Mouse (Mus musculus) heart, adult 2 months (tissue): ENCODE data around the gene Rnf220. TPM values are rescaled to one million over a fixed set of nuclear protein-coding genes. Genes with fewer than 3 reads are reported as not detected.
A peak's percentile ranks its signal among the peaks of the same experiment; 100 is the strongest.

ENCODE experiments used
- DNase-seq, 2 experiments: peaks; one replicate each; pipeline ENCODE4 v3.0.0; 2021
- H3K27ac ChIP-seq: fragments of 200-600 bp; 2 replicates; pipeline ENCODE4 v1.8.1; 2022
- H3K27me3 ChIP-seq: fragments of 200-500 bp; 2 replicates; pipeline ENCODE4 v1.6.1; 2012; ENCODE audit warnings: mild to moderate bottlenecking, low read length, inconsistent platforms, mixed read lengths; ENCODE audit not compliant: control insufficient read depth, insufficient read depth
- H3K36me3 ChIP-seq: fragments of 200-500 bp; 2 replicates; pipeline ENCODE4 v1.6.1; 2012; ENCODE audit warnings: low read length, inconsistent platforms; ENCODE audit not compliant: control insufficient read depth, insufficient read depth
- H3K4me1 ChIP-seq: fragments of 200-500 bp; 2 replicates; pipeline ENCODE4 v1.6.1; 2011; ENCODE audit warnings: low read length; ENCODE audit not compliant: control insufficient read depth, insufficient read depth
- H3K4me3 ChIP-seq: fragments of 200-600 bp; 2 replicates; pipeline ENCODE4 v1.8.1; 2022
- H3K79me2 ChIP-seq: fragments of 200-500 bp; replicated peaks from 2 replicates; pipeline ENCODE4 v1.6.1; 2012; ENCODE audit warnings: mild to moderate bottlenecking, inconsistent platforms, low read length, moderate library complexity, mixed read lengths; ENCODE audit not compliant: control insufficient read depth, insufficient read depth
- H3K9ac ChIP-seq: fragments of 200-500 bp; 2 replicates; pipeline ENCODE4 v1.6.1; 2012; ENCODE audit warnings: low read depth, mild to moderate bottlenecking, control low read depth, inconsistent platforms, low read length, mixed read lengths
- CTCF ChIP-seq: fragments of 200-600 bp; IDR thresholded peaks from 2 replicates; pipeline ENCODE4 v1.8.1; 2022; ENCODE audit warnings: antibody characterized with exemption, mild to moderate bottlenecking, moderate library complexity
- EP300 ChIP-seq: fragments of 200-500 bp; IDR thresholded peaks from 2 replicates; pipeline ENCODE4 v1.6.1; 2011; ENCODE audit warnings: low read depth, low read length, control low read depth; ENCODE audit not compliant: insufficient read depth
- POLR2A ChIP-seq: fragments of 200-500 bp; IDR thresholded peaks from 2 replicates; pipeline ENCODE4 v1.6.1; 2011; ENCODE audit warnings: mild to moderate bottlenecking, low read depth, low read length, control low read depth; ENCODE audit not compliant: insufficient read depth
- WGBS: fragments of 180-500 bp; shearing (Covaris S2); methylation state at CpG from one replicate; pipeline ENCODE4 v1.1.7; 2018; 5-methylcytosine and 5-hydroxymethylcytosine counted together
- intact Hi-C: fragments of 180-260 bp; cut with DNase I; formaldehyde crosslinking; loops from one replicate; pipeline ENCODE4 v1.15.1; 2025
- polyA plus RNA-seq: library from polyadenylated mRNA; depleted of rRNA; stranded (reverse); fragments of >200 nt; gene quantifications from 2 replicates; pipeline ENCODE4 v1.2.3, GENCODE M21; 2012
- total RNA-seq, 2 experiments: library from RNA; stranded (reverse); gene quantifications; 2 replicates each; pipeline ENCODE4 v1.2.3; 2021

Gene Rnf220
- total and polyA plus RNA-seq, 3 experiments: 32.3 to 41.4 (median 33.2) TPM

GRCm38 (mm10) chr4:117307270-117307669 is 189.6 kb downstream of the Rnf220 start:
- H3K36me3 ChIP-seq: no peaks in the 10 kb centered on the region
- H3K4me1 ChIP-seq: no peaks in the 10 kb centered on the region
- no peaks in the 10 kb centered on the region for H3K79me2 ChIP-seq
- DNase-seq: no peak
- TF ChIP-seq EP300 (no peak), CTCF (no peak), POLR2A (no peak)
- intact Hi-C loops: no loop called here
- WGBS: 54% methylated on average over 6 of the region's 6 CpGs
- no peak overlapping the region for H3K27ac ChIP-seq
- no peak overlapping the region for H3K9ac ChIP-seq
- no peaks in the 10 kb centered on the region for H3K27me3 ChIP-seq
- no peak overlapping the region for H3K4me3 ChIP-seq

- Histone ChIP-seq H3K9ac (no peak overlapping the region), H3K79me2 (no peaks in the 10 kb centered on the region), H3K36me3 (no peaks in the 10 kb centered on the region), H3K27me3 (no peaks in the 10 kb centered on the region), H3K4me3 (no peak overlapping the region), H3K4me1 (no peaks in the 10 kb centered on the region), H3K27ac (no peak overlapping the region)
- no peak for DNase-seq
- WGBS: 62% methylated on average over 6 of the region's 7 CpGs
- intact Hi-C loops: no loop called here
- no peak for TF ChIP-seq CTCF
- no peak for TF ChIP-seq POLR2A
Measured at GRCm38 (mm10) chr4:117305461-117305860, 191.4 kb downstream of the Rnf220 start.

- no peak for TF ChIP-seq EP300
- TF ChIP-seq POLR2A: no peak
- TF ChIP-seq CTCF: no peak
- Histone ChIP-seq H3K27ac (no peak overlapping the region), H3K27me3 (no peaks in the 10 kb centered on the region), H3K36me3 (no peaks in the 10 kb centered on the region), H3K4me1 (no peaks in the 10 kb centered on the region), H3K4me3 (peak overlapping the region; percentile 52), H3K9ac (peak overlapping the region; percentile 79), H3K79me2 (no peaks in the 10 kb centered on the region)
- WGBS: 6% methylated on average over 52 of the region's 54 CpGs
- intact Hi-C loops: no loop called here
- no peak for DNase-seq
Measured at GRCm38 (mm10) chr4:117304239-117305025, 192.4 kb downstream of the Rnf220 start.

GRCm38 (mm10) chr4:117303581-117304238 is 193.1 kb downstream of the Rnf220 start:
- H3K4me3 ChIP-seq: peak overlapping the region; percentile 52
- intact Hi-C loops: no loop called here
- no peaks in the 10 kb centered on the region for H3K36me3 ChIP-seq
- H3K4me1 ChIP-seq: no peaks in the 10 kb centered on the region
- H3K9ac ChIP-seq: peak overlapping the region; percentile 8; the same call in 1 of the 2 replicates
- H3K79me2 ChIP-seq: no peaks in the 10 kb centered on the region
- 13% methylated on average over 30 of the region's 30 CpGs for WGBS
- H3K27ac ChIP-seq: no peak overlapping the region
- no peak for DNase-seq
- TF ChIP-seq CTCF (no peak), EP300 (no peak), POLR2A (no peak)
- no peaks in the 10 kb centered on the region for H3K27me3 ChIP-seq

GRCm38 (mm10) chr4:117302027-117302806 is 194.6 kb downstream of the Rnf220 start:
- H3K9ac ChIP-seq: no peak overlapping the region
- H3K79me2 ChIP-seq: no peaks in the 10 kb centered on the region
- no peaks in the 10 kb centered on the region for H3K36me3 ChIP-seq
- H3K27ac ChIP-seq: no peak overlapping the region
- H3K4me1 ChIP-seq: no peaks in the 10 kb centered on the region
- WGBS: 42% methylated on average over 14 of the region's 14 CpGs
- no peak overlapping the region for H3K4me3 ChIP-seq
- intact Hi-C loops: no loop called here
- H3K27me3 ChIP-seq: no peaks in the 10 kb centered on the region
- TF ChIP-seq CTCF (no peak), EP300 (no peak), POLR2A (no peak)
- DNase-seq: no peak

- Histone ChIP-seq H3K27me3 (no peaks in the 10 kb centered on the region), H3K4me1 (no peaks in the 10 kb centered on the region), H3K36me3 (no peaks in the 10 kb centered on the region), H3K79me2 (no peaks in the 10 kb centered on the region), H3K27ac (no peak overlapping the region), H3K4me3 (no peak overlapping the region), H3K9ac (no peak overlapping the region)
- intact Hi-C loops: no loop called here
- DNase-seq: no peak
- WGBS: 91% methylated on average over 10 of the region's 10 CpGs
- TF ChIP-seq POLR2A (no peak), CTCF (no peak), EP300 (no peak)
Measured at GRCm38 (mm10) chr4:117299921-117300320, 196.9 kb downstream of the Rnf220 start.
